Mouse (Mus musculus): Measurements from ENCODE around the gene Actr6. TPM values are rescaled to one million over a fixed set of nuclear protein-coding genes. Genes with fewer than 3 reads are reported as not detected.
A peak's percentile ranks its signal among the peaks of the same experiment; 100 is the strongest.

The Actr6 gene
- total and polyA plus RNA-seq, 3 experiments = 14.4 to 414 (median 15.3) TPM

DNA sequence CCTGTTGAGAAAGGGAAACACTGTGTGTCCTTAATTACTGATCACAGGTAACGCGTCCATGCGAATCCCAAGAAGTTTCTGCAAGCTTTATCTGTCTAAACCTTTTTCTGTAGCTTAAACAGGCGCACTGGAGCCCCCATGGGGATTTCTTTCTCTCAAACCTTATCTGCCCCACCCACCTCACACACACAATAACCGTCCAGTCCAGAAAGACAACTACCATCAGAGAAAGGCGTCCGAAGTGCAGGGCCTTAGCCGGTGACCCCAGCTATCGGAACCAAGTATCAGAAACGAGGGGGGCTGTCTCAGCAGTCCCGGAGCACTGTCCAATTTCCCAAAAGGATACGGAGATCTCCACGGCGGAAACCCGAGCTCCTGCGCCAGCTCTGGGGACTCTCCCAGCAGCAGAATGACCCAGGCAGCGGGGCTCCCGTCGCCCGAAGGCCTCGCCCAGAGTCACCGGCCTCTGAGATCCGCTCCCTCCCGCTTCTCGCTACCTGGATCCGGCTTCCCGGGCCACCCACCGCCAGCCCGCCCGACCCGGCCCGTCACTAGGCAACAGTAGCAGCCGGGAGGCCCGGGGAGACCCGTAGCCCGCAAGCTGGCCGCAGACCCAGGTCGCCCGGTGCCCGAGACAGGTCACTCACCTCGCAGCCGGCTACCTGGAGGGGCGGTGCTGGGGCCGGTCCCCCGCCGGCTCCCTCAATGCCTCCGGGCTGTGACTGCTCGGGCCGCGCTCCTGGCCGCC is 46.5 kb downstream of the Actr6 start (continued):
- TF ChIP-seq MAFK (IDR thresholded peaks at IDR 0.05; ENCODE audit: borderline replicate concordance, low read depth, low read length) = no peak
- TF ChIP-seq BHLHE40 (IDR thresholded peaks at IDR 0.05; ENCODE audit: borderline replicate concordance, low read depth, low read length) = no peak
- TF ChIP-seq CHD2 (IDR thresholded peaks at IDR 0.05; ENCODE audit: low read length) = no peak
- TF ChIP-seq GATA1 (IDR thresholded peaks at IDR 0.05; ENCODE audit: low read depth, low read length) = peak; percentile 36; the same call in 1 of the 2 replicates
- no peak for TF ChIP-seq NELFE (IDR thresholded peaks at IDR 0.05; ENCODE audit: low read depth, low read length)
- no peak for TF ChIP-seq MAX (IDR thresholded peaks at IDR 0.05; ENCODE audit: low read length)

DNA sequence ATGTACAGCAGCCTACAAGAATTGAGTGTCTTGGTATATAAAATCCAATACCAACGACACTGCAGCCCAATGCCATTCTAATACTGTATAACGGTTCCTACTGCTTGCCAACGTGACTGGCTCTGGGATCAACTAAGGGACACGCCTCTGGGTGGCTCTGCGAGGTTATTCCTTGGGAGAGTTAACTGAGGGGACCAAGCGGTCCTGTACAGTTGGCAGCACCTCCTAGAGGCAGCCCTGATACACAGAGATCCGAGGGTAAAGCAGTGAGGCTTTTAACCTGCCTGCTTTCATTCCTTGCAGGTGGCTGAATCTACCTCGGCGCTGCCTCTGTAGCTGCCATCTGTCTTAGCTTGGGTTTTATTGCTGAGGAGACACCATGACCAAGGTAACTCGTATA is 49.1 kb downstream of the Actr6 start:
- no peak for DNase-seq (ENCODE audit: low read depth, low spot score)
- Histone ChIP-seq H3K4me1 (ENCODE audit: control insufficient read depth in 1 of 2, insufficient read depth in 2 of 2, low read length in 2 of 2) (peaks cover 28 to 49% of the 10 kb centered on the region in 2 experiments), H3K4me3 (ENCODE audit: control insufficient read depth in 1 of 2, insufficient read depth in 1 of 2, low read depth in 2 of 2, low read length in 2 of 2) (no peak overlapping the region), H3K9ac (ENCODE audit: control insufficient read depth, low read depth, low read length, poor library complexity, severe bottlenecking) (no peak overlapping the region), H3K36me3 (ENCODE audit: control insufficient read depth in 1 of 2, insufficient read depth in 2 of 2, low read length in 2 of 2) (peaks cover 2 to 49% of the 10 kb centered on the region in 2 experiments; a peak in 3 of 4 replicates), H3K79me2 (ENCODE audit: control insufficient read depth, insufficient read depth, low read length, poor library complexity) (peaks cover 54% of the 10 kb centered on the region), H3K27me3 (ENCODE audit: control insufficient read depth in 1 of 2, insufficient read depth in 2 of 2, low read length in 2 of 2) (no peaks in the 10 kb centered on the region), H3K9me3 (replicated peaks; ENCODE audit: insufficient read depth, low read length) (no peaks in the 10 kb centered on the region), H3K27ac (ENCODE audit: control insufficient read depth, low read depth, low read length) (no peak overlapping the region)
- TF ChIP-seq ETS1 (IDR thresholded peaks at IDR 0.05; ENCODE audit: low read depth, low read length) (no peak), CTCF (IDR thresholded peaks at IDR 0.05 in 2 of 3, conservative IDR thresholded peaks at IDR 0.05 in 1 of 3; ENCODE audit: control insufficient read depth in 1 of 3, insufficient read depth in 1 of 3, low read depth in 2 of 3, low read length in 3 of 3, poor library complexity in 1 of 3, severe bottlenecking in 1 of 3) (no peak), KAT2A (conservative IDR thresholded peaks at IDR 0.05; ENCODE audit: low read depth, low read length) (no peak), MAFK (IDR thresholded peaks at IDR 0.05; ENCODE audit: borderline replicate concordance, low read depth, low read length) (no peak)

DNA sequence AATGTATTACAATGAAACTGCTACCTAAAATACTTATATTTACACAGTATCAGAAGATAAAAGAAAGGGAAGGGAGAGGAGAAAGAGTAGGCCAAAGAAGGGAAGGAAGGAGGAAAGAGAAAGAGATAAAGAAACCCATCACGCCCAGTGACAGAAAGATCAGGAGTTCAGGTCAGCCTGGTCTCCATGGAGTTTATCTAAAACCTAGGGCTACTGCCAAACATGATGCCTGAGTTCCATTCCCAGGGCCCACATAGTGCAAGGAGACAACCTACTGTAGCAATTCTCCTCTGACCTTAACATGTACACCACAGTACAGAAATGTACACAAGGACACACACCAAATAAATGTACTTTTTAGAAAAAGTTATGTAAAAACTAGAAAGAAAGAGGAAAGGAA is 49.9 kb downstream of the Actr6 start:
- Histone ChIP-seq H3K9me3 (replicated peaks; ENCODE audit: insufficient read depth, low read length) (no peaks in the 10 kb centered on the region), H3K4me1 (ENCODE audit: control insufficient read depth in 1 of 2, insufficient read depth in 2 of 2, low read length in 2 of 2) (peaks cover 25 to 45% of the 10 kb centered on the region in 2 experiments), H3K79me2 (ENCODE audit: control insufficient read depth, insufficient read depth, low read length, poor library complexity) (peaks cover 55% of the 10 kb centered on the region), H3K27me3 (ENCODE audit: control insufficient read depth in 1 of 2, insufficient read depth in 2 of 2, low read length in 2 of 2) (no peaks in the 10 kb centered on the region), H3K4me3 (ENCODE audit: control insufficient read depth in 1 of 2, insufficient read depth in 1 of 2, low read depth in 2 of 2, low read length in 2 of 2) (peak overlapping the region in 1 of 2 experiments; percentile 26; a peak in 1 of 4 replicates), H3K27ac (ENCODE audit: control insufficient read depth, low read depth, low read length) (no peak overlapping the region), H3K9ac (ENCODE audit: control insufficient read depth, low read depth, low read length, poor library complexity, severe bottlenecking) (no peak overlapping the region), H3K36me3 (ENCODE audit: control insufficient read depth in 1 of 2, insufficient read depth in 2 of 2, low read length in 2 of 2) (peaks cover 2 to 42% of the 10 kb centered on the region in 2 experiments; a peak in 3 of 4 replicates)
- peak; percentile 39 for DNase-seq (ENCODE audit: low read depth, low spot score)
- no peak for TF ChIP-seq ZNF384 (IDR thresholded peaks at IDR 0.05; ENCODE audit: low read depth, low read length)
- TF ChIP-seq MYB (IDR thresholded peaks at IDR 0.05; ENCODE audit: low read depth, low read length) = no peak
- TF ChIP-seq USF1 (IDR thresholded peaks at IDR 0.05; ENCODE audit: low read depth, low read length) = no peak
- TF ChIP-seq JUND (IDR thresholded peaks at IDR 0.05; ENCODE audit: low read depth, low read length) = no peak
- 0 out of 2 replicates have a peak, but pooled peaks have one; percentile 33 for TF ChIP-seq SIN3A (IDR thresholded peaks at IDR 0.05; ENCODE audit: low read length)
- TF ChIP-seq MAZ (IDR thresholded peaks at IDR 0.05; ENCODE audit: low read depth, low read length) = no peak
- no peak for TF ChIP-seq ZKSCAN1 (IDR thresholded peaks at IDR 0.05; ENCODE audit: low read depth, low read length)
- no peak for TF ChIP-seq MYC (IDR thresholded peaks at IDR 0.05; ENCODE audit: low read depth, low read length)
- TF ChIP-seq NRF1 (IDR thresholded peaks at IDR 0.05; ENCODE audit: insufficient read depth, low read depth, low read length, poor library complexity, severe bottlenecking) = no peak
- TF ChIP-seq EP300 (IDR thresholded peaks at IDR 0.05; ENCODE audit: low read depth in 1 of 2, low read length in 2 of 2) = peak in 1 of 2 experiments; percentile 41; a peak in 2 of 4 replicates
- TF ChIP-seq ZC3H11A (IDR thresholded peaks at IDR 0.05; ENCODE audit: low read depth, low read length) = no peak
- no peak for TF ChIP-seq E2F4 (IDR thresholded peaks at IDR 0.05; ENCODE audit: borderline replicate concordance, low read depth, low read length)
- TF ChIP-seq MXI1 (IDR thresholded peaks at IDR 0.05; ENCODE audit: low read depth, low read length) = no peak
- TF ChIP-seq ETS1 (IDR thresholded peaks at IDR 0.05; ENCODE audit: low read depth, low read length) = peak; percentile 22; the same call in 1 of the 2 replicates
- TF ChIP-seq KAT2A (conservative IDR thresholded peaks at IDR 0.05; ENCODE audit: low read depth, low read length) = no peak
- no peak for TF ChIP-seq POLR2A (IDR thresholded peaks at IDR 0.05; ENCODE audit: control insufficient read depth in 1 of 2, insufficient read depth in 1 of 2, low read depth in 1 of 2, low read length in 2 of 2, poor library complexity in 1 of 2)
- no peak for TF ChIP-seq ZMIZ1 (IDR thresholded peaks at IDR 0.05; ENCODE audit: low read depth, low read length)
- TF ChIP-seq GATA1 (IDR thresholded peaks at IDR 0.05; ENCODE audit: low read depth, low read length) = peak; percentile 63
- TF ChIP-seq CHD1 (IDR thresholded peaks at IDR 0.05; ENCODE audit: low read depth, low read length) = no peak
